Mouse (Mus musculus): ENCODE measurements around the gene Tmcc3.

Tmcc3 gene

DNA sequence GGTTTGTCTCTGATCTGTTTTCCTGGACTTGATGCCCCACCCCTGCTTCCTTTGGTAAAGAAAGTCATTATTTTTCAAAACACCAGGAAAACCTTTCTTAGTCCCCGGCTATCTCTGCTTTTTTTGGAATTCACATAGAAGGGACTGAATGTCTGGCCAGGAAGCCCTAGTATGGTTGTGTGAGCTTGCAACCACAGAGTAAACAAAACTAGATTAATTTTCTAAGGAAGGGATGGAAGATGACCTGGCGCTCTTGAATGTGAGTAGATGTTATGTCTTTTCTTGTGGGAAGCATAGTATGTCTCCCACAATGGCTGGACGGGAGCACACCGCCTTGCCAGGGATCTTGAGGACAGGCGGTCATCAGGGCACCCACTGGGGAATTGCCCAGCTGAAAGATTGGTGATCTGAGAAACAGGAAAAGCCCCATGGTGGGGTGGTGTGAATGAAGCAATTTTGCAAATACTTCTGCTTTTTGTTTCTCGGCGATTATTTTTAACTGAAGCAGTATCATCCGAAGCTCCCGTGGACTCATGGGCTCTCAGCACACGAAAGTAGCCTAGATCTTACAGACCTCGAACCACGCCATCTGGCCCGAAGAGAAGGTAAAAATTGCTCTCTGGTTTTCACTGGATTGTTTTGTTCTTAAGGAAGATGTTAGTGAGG is 44.9 kb downstream of the Tmcc3 start:
- DNase-seq (ENCODE audit: low read depth in 1 of 2, low spot score in 2 of 2) = peak; percentile 49 to 59

DNA sequence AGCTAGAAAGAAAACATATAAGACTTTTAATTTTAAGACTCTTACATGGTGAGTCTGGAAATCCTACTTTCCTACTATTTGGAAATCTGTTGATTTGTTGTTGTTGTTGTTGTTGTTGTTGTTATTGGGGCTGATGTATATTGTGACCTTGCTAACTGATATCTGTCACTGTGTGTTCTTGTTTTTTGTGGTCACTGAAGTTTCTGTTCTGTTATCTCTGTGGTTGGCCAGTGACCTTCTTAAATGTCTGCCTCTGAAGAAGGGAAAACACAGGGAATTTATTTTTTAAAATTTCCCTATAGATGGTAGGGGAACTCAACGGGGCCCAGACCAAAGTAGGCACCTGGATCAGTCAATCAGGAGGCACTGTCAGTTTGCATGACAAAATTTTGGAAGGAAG is 48.9 kb downstream of the Tmcc3 start:
- no peak for DNase-seq (ENCODE audit: low read depth in 1 of 2, low spot score in 2 of 2)

DNA sequence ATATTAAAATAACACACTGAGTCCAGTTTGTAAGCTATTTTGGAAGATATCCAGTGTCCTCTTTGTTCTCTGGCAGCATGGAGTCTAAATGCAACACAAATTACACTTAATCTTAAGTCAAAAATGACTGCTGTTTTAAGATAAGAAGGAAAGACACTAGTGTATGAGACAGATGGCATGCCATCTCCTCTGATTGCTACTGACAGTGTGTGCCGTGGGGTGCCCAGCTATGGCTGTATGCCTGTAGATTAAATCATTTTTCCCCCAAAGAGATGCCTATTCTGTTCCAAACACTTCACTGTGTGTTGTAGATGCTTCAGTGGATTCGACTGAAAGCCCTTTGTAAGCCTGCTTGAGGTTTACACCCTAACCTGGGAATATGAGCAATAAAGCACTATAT is 59.5 kb downstream of the Tmcc3 start:
- no peak for DNase-seq (ENCODE audit: low read depth in 1 of 2, low spot score in 2 of 2)

DNA sequence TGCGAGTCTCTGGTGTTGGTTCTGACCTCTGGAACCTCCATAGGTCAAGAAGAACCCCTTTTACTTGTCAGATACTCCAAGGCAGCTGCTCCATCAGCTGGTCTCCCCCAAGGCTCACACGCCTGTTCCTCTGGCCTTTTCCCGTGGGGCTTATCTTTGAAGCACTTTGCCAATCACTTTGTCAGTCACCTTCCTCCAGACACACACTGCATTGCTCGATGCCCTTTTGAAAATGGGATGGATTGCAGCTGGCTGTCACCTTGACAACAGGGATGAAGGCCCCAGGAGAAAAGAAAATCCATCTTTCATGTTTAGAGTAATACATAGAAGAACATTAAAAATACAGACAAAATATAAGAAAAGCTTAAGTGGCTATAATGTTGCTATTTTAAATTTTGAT is 65.2 kb downstream of the Tmcc3 start:
- DNase-seq (ENCODE audit: low read depth in 1 of 2, low spot score in 2 of 2) = no peak

DNA sequence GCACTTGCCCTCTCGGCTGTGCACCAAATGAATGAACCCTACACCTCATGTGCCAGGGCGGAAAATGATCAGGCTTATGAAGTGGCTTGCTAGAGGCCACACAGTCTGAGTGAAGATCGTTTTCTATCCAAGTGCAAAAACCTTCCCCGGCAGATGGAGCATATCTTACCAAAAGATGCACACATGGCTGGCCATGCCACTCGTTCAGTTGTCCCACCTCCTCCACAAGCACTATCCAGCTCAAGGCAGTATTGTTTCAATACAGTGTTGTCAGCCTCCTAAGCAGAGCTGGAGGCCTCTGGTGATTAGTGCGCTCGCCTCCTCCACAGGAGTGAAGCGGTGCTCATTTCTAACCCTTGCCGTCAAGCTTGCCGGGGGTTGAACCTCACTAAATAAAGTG is 66.1 kb downstream of the Tmcc3 start:
- no peak for DNase-seq (ENCODE audit: low read depth in 1 of 2, low spot score in 2 of 2)

DNA sequence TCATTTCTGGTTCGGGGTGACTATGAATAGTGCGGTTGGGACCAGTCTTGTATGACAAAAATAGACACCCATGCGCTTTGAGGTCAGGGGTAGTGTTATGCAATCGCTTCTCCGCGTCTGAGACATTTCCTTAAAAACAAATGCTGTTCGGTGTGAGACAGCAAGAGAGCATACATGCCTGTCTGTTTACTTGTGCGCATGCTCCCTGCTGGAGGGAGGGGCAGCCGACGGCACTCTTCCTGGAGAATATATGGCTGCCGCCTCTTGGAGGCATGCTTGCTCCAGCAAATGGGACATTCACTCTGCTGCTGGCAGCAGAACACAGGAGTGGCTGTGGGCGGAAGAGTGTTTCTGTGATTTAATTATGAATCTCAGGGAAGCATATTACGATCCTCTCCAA is 66.6 kb downstream of the Tmcc3 start:
- peak; percentile 83 to 88 for DNase-seq (ENCODE audit: low read depth in 1 of 2, low spot score in 2 of 2)

DNA sequence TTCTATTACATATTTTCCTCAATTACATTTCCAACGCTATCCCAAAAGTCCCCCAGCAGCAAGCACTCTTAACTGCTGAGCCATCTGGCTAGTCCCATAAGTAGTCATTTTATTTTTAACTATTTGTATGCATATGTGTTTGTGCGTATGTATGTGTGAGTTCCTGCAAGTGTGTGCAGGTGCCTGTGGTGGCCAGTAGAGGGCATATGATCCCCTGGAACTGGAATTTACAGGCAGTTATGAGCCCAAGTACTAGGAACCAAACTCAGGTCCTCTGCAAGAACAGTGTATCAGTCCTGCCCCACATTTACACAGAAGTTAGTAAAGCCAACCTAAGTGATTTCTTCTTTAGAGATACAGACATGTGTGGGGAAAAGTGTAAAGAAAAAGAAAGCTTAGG is 68.3 kb downstream of the Tmcc3 start:
- DNase-seq (ENCODE audit: low read depth in 1 of 2, low spot score in 2 of 2) = no peak

DNA sequence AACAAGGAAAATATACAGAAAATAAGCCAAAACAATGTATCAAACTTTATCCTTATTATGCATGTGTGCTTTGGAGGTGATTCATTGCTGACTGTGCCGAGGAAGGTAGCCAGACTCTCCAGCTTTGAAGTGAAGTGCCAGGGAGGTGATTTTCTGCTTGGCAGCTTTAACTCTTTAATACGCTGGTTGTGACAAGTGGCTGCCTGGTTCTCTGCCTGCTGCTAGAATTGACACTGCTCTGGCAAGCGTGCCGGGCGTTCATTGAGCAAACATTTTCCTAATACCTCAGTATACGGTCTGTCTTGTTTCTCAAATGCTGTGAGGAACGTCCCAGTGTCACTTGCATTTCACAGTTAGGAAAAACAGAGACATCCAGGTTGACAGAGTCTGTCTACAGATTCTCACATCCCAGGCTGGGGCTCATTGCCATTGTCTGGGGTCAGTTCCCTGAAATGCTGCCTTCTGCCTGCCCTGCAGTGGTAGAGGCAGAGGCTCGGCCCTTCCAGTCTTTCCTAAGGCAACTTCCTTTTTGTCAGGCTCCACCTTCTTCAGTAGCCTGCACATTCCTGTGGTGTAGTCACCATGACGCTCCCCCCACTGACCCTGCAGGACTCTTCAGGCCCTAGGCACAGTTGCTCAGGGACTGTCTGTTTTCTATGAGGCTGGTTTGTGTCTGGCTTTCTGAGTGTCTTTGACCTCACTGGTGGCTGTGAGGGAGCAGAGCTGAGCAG is 69.1 kb downstream of the Tmcc3 start:
- DNase-seq (ENCODE audit: low read depth in 1 of 2, low spot score in 2 of 2) = peak in 1 of 2 experiments; percentile 23

DNA sequence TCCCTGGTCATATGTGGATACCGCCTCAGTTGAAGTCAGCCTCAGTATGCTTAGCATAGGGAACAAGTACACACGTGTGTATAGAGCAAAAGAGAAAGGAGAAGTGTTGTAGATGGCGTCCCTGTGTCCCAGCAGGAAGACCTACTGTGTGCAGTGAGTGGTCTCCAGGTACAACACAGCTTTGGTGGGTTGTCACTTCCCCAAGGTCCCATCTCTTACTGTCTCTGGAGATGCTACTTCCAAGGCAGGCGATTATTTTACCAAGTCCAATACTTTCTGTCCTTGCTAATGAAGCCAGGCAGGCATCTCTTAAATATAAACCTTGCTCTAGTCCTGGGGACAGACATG is 69.6 kb downstream of the Tmcc3 start:
- DNase-seq (ENCODE audit: low read depth in 1 of 2, low spot score in 2 of 2) = no peak

DNA sequence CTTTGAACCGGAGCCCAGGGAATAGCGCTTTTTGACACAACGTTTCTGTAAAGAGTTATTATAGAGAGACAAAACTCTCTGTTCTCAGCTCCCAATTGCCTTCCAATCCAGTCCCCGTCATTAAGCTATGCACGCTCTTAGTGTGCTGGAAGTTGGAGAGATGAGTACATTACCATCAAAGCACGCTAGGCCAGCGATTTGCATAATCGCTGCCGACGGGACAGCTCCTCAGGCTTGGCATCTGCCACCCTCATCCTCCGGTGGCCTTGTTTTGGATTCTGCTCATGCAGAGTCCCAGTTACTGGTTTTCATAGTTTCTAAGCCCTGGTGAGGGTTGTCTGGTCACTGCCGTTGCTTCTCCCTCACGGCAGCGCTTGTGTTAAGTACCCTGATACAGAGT is 70.9 kb downstream of the Tmcc3 start:
- no peak for DNase-seq (ENCODE audit: low read depth in 1 of 2, low spot score in 2 of 2)

DNA sequence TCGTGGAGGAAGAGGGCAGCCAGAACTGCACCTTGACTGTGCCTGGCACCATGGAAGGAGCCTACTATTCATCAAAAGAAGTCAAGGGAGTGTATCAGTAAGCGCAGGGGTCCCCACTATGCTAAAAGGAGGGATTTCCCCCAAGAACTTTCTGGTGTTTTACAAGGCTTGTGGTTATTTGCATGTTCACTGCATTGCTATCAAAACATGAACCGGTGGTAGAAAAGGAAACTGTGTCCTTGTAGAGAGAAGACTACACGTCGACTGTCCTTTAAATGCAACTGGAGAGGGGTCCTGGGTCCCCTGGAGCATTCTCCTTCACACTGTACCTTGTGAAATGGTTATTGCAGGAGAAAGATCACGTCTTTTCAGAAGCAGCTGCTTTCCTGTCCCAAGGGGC is 71.8 kb downstream of the Tmcc3 start:
- no peak for DNase-seq (ENCODE audit: low read depth in 1 of 2, low spot score in 2 of 2)

DNA sequence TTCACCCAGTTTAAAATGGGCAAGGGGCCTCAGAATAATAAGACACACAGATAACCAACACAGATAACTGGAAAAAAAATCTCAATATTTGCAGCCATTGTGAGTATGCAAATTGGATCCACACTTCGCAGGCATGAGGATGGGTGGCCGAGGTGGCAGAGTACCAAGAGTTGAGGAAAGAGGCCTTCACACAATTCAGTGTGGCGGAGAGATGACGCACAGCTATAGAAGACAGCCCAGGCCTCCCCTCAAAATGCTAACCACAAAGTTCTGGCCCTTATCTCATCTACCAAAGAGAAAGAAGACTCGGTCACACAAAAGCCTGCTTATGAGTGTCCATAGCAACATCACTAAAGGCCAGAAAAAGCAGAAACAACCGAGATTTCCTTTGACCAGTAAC is 77.5 kb downstream of the Tmcc3 start:
- no peak for DNase-seq (ENCODE audit: low read depth in 1 of 2, low spot score in 2 of 2)

DNA sequence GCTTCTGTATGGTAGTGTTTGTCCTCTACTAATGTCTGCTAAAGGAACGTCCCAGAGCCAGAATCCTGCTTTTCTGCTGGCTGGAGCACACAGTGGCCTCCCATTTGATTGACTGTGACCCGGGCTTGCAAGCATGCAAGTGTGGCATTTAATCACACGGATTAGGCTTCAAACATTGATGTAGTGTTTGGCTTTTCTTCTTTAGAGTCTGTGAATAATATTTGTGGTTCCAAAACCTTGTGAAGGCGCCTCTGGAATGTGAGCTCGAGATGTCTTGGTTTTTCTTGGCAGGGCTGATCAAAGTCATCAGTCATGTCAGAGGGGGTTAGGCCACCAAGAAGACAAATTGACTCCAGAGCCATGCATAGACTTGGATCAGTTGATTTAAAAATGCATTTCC is 79.3 kb downstream of the Tmcc3 start:
- DNase-seq (ENCODE audit: low read depth in 1 of 2, low spot score in 2 of 2) = no peak

DNA sequence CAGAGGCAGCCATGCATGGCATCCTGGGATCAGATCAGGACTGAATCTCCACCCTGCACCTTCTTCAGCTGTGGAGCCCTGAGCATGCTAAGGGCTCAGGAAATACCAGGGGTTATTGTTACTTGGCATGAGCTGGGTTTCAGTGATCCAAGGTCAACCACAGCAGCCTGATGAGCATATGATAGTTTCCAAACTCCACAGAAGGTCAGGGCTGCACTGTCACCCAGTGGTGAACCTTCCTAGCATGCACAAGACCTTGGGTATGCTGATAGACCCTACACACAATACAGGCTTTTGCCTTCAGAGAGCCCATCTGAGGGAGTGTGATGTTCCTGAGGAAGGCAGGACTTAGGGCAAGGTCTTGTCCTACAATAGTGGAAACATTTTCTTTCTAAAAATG is 82.5 kb downstream of the Tmcc3 start:
- DNase-seq (ENCODE audit: low read depth in 1 of 2, low spot score in 2 of 2) = no peak

DNA sequence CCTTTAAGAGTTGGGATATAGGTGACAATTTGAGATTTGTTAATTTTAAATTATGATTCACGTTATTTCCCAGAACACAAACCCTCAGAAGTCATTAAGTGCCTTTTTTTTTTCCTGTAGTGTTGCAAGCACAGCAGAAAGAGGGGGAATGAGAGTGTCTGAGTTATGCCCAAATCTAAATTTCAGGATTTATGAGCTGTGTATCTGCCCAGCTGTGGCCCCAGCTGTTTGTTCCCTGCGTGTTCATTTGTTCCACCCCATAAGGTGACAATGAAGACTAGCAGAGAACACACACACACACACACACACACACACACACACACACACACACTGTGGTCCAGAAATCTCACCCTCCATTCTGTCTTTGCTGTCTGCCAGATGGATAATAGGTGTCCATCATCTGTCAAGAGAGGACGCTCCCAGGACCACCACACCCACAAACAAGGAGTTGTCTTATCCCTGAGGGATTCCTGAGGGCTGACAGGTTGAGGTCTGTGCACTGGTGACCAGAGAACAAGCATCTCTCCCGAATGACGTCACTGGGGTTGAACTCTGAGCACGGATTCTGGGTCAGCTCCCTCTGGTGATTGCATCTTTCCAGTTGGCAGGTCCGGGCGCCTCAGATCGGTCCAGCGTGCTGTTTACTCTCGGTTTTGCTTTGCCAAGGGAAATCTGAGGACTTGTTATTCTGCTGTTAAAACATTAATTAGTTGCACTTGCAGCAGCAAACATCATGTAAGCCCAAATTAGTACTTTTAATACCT is 86.3 kb downstream of the Tmcc3 start:
- no peak for DNase-seq (ENCODE audit: low read depth in 1 of 2, low spot score in 2 of 2)

DNA sequence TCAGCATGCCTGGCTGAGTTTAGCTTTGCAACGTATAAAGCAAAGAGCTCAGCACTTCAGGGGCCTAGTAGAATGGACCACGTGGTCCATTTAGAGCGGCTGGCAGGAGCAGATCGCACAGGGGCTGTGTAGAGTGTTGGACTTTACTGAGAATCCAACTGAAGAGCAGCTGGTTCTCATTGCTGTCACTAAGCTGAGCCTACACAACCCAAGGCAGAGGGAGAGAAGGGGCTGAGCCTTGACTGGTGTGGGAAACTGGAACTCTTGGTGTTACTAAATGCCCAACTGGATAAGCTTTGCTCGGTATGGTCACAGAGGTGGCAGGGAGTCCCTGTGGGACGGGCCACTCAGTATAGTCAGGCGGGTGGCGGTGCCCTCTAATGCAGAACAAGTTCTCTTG is 89.1 kb downstream of the Tmcc3 start:
- DNase-seq (ENCODE audit: low read depth in 1 of 2, low spot score in 2 of 2) = no peak

DNA sequence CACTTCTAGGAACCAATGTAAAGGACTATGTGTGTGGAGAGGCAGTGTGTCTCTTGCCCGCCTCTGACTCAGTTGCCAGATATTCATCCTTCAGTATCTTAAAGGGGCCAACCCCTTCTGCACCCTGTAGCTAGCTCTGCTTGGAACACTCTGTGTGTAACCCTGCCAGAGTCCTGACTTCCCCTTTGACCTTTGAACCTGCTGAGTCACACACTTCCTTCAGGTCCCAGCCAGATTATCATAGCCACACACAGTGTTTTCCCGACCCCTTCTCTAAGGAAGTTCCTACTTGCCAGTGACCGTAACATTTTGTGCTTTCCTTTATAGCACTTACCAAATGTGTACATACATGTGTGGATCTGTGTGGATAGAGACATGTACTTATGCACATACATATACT is 93.7 kb downstream of the Tmcc3 start:
- DNase-seq (ENCODE audit: low read depth in 1 of 2, low spot score in 2 of 2) = no peak

DNA sequence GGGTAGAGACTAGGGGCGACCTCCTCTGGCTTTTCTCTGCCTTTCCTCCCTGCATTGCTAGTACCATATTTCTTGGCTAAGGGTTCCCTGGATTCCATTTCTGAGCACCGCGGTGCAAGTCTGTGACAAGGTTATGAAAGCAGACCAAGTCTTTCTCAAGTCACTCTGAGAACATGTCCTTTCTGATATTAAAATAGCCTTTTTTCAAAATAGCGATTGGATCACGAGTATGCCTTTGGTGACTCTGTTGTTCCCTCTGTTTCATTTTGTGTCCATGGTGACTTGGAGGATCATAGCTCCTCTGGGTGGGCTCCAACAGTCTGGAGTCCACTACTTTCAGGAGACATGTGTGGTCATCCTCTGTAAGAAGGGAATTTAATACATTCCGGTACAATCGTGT is 95.1 kb downstream of the Tmcc3 start:
- no peak for DNase-seq (ENCODE audit: low read depth in 1 of 2, low spot score in 2 of 2)

DNA sequence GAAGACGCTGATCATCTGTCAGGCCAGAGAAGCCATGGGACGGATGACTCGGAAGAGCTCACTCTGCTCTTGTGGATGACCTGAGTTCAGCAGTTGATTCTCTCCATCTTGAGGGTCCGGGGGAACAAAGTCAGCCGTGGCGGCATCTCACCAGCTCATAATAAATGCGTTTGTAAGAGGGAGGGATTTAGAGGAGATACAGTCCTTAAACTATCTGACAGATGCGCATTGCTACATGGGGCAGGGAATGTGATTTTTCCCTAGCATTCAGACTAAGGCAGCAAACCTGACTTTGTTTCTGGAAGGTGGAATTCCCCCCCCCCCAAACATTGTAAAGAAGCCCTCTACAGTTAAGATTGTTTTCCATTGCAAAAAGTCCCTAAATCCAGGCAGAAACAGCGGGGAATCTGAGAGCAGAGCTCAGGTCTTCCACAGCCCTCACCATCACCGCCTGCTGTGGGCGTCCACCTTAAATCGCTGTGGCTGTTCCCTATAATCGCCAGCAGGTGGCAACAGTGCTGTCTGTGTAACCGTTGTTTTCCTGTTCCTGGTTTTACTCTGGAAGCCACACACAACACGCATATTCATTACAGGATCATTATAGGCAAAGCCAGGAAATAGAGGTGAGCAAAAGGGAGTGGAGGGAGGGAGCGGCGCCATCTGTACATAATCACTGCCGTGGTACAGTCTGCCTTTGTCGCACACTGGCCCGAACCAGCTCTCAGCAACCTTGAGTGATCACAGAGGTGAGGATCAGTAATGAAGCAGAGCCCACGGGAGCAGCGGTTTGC is 96.8 kb downstream of the Tmcc3 start:
- peak in 1 of 2 experiments; percentile 45 for DNase-seq (ENCODE audit: low read depth in 1 of 2, low spot score in 2 of 2)

DNA sequence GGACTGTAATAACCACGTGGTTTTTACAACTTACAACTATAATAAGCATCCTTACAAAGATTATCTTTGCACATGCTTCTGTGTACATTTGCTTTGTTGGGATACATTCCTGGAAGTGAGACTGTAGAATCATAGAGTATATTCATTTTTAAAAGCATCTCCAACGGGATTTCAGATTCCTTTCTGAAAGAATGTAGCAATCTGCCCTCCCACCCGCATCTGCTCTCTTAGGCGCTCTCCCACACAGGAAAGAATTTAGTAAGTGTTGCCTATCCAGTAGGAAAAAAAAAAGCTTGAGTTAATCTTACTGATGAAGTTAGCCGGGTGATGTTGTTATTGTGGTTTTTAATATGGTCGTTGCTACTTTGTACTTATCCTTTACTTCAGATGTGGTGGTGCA is 97.9 kb downstream of the Tmcc3 start:
- no peak for DNase-seq (ENCODE audit: low read depth in 1 of 2, low spot score in 2 of 2)

DNA sequence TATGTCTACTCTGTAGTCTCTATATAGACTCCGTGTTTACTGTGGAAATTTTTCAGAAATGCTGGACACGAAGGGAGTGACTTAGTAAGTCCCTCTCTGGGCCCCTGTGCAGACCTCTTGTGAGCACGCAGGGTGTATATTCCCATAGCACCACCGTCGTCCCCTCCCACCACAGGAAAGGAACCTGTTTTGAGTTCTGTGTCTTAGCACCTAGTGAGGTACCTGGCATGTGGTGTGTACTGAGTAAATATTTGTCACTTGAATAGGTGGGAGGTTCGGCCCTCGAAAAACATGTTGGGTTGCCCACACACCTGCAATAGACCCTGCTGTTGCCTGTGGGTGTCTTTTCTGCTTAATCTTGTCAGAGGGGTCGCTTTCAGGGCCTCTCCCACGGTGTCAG is 99.8 kb downstream of the Tmcc3 start:
- DNase-seq (ENCODE audit: low read depth in 1 of 2, low spot score in 2 of 2) = no peak
